Mouse (Mus musculus) neural tube, embryonic 14.5 days (tissue): Measurements from ENCODE around the gene Nelfcd. TPM values are rescaled to one million over a fixed set of nuclear protein-coding genes. Genes with fewer than 3 reads are reported as not detected.

Experiments
- ATAC-seq: fragments of 200-750 bp; cut with Nextera tagmentation; 2 replicates; pipeline ENCODE4 v1.8.0; 2017; ENCODE audit warnings: low read depth, mild to moderate bottlenecking, moderate TSS enrichment, moderate library complexity
- H3K27ac ChIP-seq: fragments of 300-500 bp; sonication (generic); 2 replicates; pipeline ENCODE4 v1.5.1; 2014; ENCODE audit warnings: low read depth, mild to moderate bottlenecking, control low read depth, low read length, moderate library complexity, mixed read lengths
- H3K27me3 ChIP-seq: fragments of 300-500 bp; sonication (generic); 2 replicates; pipeline ENCODE4 v1.6.1; 2014; ENCODE audit warnings: low read length; ENCODE audit not compliant: control insufficient read depth, insufficient read depth
- H3K36me3 ChIP-seq: fragments of 300-500 bp; sonication (generic); 2 replicates; pipeline ENCODE4 v1.6.1; 2014; ENCODE audit warnings: low read length, mixed read lengths; ENCODE audit not compliant: control insufficient read depth, insufficient read depth
- H3K4me1 ChIP-seq: fragments of 300-500 bp; sonication (generic); 2 replicates; pipeline ENCODE4 v1.6.1; 2014; ENCODE audit warnings: low read length; ENCODE audit not compliant: control insufficient read depth, insufficient read depth
- H3K4me2 ChIP-seq: fragments of 300-500 bp; sonication (generic); 2 replicates; pipeline ENCODE4 v1.6.1; 2014; ENCODE audit warnings: mild to moderate bottlenecking, low read depth, low read length, control low read depth
- H3K4me3 ChIP-seq: fragments of 300-500 bp; sonication (generic); 2 replicates; pipeline ENCODE4 v1.5.1; 2014; ENCODE audit warnings: low read depth, low read length, control low read depth, mixed read lengths
- H3K9ac ChIP-seq: fragments of 300-500 bp; sonication (generic); replicated peaks from 2 replicates; pipeline ENCODE4 v1.6.1; 2014; ENCODE audit warnings: low read depth, mild to moderate bottlenecking, control low read depth, low read length, mixed read lengths
- H3K9me3 ChIP-seq: fragments of 300-500 bp; sonication (generic); 2 replicates; pipeline ENCODE4 v1.6.1; 2016; ENCODE audit warnings: low read length; ENCODE audit not compliant: control insufficient read depth
- WGBS: fragments of 180-500 bp; shearing (Covaris S2); extraction: QIAGEN DNeasy Blood & Tissue Kit; methylation state at CpG from one replicate; pipeline ENCODE4 v1.1.7; 2014; 5-methylcytosine and 5-hydroxymethylcytosine counted together
- polyA plus RNA-seq: library from polyadenylated mRNA; unstranded; fragments of >200 nt; fragmentation: Nextera tagmentation; extraction: Ambion mirVana; gene quantifications from 2 replicates; pipeline ENCODE4 v1.2.1, GENCODE M21; 2014

The Nelfcd gene
- polyA plus RNA-seq = 105 and 116 TPM in 2 replicates

DNA sequence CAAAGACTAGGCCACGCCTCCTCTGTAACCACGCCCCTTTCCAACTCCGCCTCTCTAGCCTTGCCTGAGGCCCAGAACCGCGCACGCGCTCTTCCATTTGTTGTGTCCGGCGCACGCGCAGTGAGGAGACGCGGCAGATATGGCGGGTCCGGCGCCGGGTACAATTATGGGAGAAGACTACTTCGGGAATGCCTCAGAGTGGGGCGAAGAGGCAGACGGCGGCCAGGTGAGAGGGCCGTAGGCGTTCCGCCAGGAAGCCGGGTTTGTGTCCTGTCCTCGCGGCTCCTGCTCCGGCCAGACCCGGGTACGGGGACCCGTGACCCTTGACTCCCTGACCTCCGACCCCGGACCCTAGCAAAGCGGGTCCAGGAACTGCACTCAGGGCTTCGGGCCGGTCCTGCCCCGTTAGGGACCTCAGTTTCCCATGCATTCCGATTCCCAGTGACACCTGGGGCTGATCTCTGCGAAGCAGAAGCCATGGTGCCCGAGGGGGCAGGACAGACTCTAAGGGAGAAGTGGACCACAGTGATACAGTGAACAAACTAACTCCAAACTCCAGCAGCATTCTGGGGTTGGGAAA, at the start of gene Nelfcd:
Gene Nelfcd (plus strand): TSS at position 74 of the 580 bp plus-strand sequence.
- peak; percentile 94 for ATAC-seq
- H3K4me3 ChIP-seq = peak within 1 kb of the TSS; percentile 67
- peaks cover 7% of the 10 kb centered on the region for H3K4me1 ChIP-seq
- no peaks in the 10 kb centered on the region for H3K36me3 ChIP-seq
- peak within 1 kb of the TSS; percentile 66 for H3K9ac ChIP-seq
- H3K4me2 ChIP-seq = peak within 1 kb of the TSS; percentile 85
- under 1% methylated on average over 40 of the region's 40 CpGs for WGBS
- H3K9me3 ChIP-seq = no peaks in the 10 kb centered on the region
- no peaks in the 10 kb centered on the region for H3K27me3 ChIP-seq
- H3K27ac ChIP-seq = no peak within 1 kb of the TSS

DNA sequence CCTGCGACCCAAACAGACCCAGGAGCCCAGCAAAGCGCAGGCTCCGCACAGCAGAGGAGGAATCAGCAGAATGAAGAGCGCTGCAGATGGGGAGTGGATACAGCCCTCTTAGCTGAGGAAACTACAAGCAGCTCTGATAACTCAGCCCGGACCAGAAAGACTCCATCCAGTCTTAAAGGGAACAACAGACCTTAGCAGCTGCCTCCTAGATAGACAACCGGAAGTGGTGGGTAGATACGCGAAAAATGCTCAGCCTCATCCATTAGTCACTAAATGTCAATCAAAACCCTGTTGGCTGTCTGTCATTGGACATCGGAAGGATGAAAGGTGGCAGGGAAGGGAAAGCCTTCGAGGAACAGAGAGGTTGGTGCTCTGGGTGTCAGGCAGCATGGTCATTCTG, 49.0 kb upstream of the Nelfcd start:
- ATAC-seq = no peak
- Histone ChIP-seq H3K36me3 (no peaks in the 10 kb centered on the region), H3K27me3 (no peaks in the 10 kb centered on the region), H3K9me3 (no peaks in the 10 kb centered on the region), H3K9ac (no peak overlapping the region), H3K4me2 (no peak overlapping the region), H3K4me1 (no peaks in the 10 kb centered on the region), H3K4me3 (no peak overlapping the region), H3K27ac (no peak overlapping the region)
- 87% methylated on average over 10 of the region's 10 CpGs for WGBS

DNA sequence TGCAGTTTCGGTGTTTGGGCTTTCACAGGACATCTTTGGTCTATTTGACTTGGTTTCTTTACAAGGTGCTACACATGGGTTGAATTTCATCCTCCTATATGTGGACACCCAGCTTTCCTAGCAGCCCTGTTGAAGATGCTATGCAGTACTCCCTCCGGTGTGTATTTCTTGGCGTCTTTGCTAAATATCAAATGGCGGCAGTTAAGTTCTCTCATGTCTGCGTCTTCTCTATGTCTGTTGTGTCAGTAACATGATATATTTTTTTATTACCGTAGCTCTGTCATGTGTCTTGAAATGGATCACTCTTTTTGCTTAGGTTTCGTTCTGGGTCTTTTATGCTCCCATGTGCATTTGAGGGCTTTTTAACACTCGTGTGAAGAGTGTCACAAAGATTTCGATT, 34.6 kb upstream of the Nelfcd start:
- ATAC-seq = no peak
- no peak overlapping the region for H3K27ac ChIP-seq
- no peak overlapping the region for H3K4me2 ChIP-seq
- no peaks in the 10 kb centered on the region for H3K4me1 ChIP-seq
- H3K9ac ChIP-seq = no peak overlapping the region
- H3K27me3 ChIP-seq = no peaks in the 10 kb centered on the region
- no peaks in the 10 kb centered on the region for H3K36me3 ChIP-seq
- H3K9me3 ChIP-seq = no peaks in the 10 kb centered on the region
- no peak overlapping the region for H3K4me3 ChIP-seq
- 91% methylated on average over 9 of the region's 9 CpGs for WGBS

DNA sequence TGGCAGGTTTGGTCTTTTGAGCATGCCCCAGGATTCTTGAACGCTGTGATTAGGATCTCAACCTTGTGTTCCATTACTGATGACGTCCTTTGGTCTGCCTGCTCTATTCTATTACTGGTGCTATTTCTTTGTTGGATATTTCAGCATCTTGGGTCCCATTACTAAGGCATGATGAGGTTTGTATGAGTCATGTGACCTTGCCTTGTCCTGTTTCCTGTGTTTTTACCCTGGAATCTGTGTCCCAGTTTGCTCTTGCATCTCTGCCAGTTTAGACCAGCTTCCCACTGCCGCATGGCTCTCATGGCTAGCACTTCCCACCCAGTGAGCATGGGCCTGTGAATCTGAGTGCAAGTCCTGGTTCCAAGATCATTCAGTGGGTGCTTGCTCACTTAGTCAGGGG, 23.7 kb upstream of the Nelfcd start:
- ATAC-seq = no peak
- Histone ChIP-seq H3K27me3 (no peaks in the 10 kb centered on the region), H3K9ac (no peak overlapping the region), H3K36me3 (no peaks in the 10 kb centered on the region), H3K27ac (no peak overlapping the region), H3K9me3 (peaks cover 4% of the 10 kb centered on the region; the same call in 1 of the 2 replicates), H3K4me2 (no peak overlapping the region), H3K4me1 (no peaks in the 10 kb centered on the region), H3K4me3 (no peak overlapping the region)
- WGBS = 95% methylated on average over 3 of the region's 3 CpGs

DNA sequence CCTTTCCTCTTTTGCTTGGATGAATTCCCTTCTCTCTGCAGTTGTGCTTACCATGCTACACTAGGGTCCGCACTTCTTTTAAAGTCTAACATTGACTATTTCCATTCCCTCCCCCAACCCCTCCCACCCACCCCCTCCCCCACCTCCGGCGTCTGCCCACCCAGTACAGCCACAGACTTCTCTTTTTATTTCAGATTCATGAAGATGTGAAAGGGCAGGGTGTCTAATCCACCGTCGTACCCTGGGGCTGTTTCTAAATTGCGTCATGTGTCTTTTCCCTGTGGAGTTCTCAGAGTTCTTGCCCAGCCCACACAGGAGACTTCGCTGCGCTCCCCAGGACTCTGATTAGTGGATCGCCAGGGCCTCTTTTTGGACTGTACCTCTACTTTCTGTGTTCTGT, 23.1 kb upstream of the Nelfcd start:
- no peak overlapping the region for H3K4me2 ChIP-seq
- no peak overlapping the region for H3K27ac ChIP-seq
- peaks cover 4% of the 10 kb centered on the region; the same call in 1 of the 2 replicates for H3K9me3 ChIP-seq
- no peaks in the 10 kb centered on the region for H3K27me3 ChIP-seq
- H3K36me3 ChIP-seq = no peaks in the 10 kb centered on the region
- H3K9ac ChIP-seq = no peak overlapping the region
- H3K4me3 ChIP-seq = no peak overlapping the region
- no peak for ATAC-seq
- 58% methylated on average over 9 of the region's 9 CpGs for WGBS
- no peaks in the 10 kb centered on the region for H3K4me1 ChIP-seq

DNA sequence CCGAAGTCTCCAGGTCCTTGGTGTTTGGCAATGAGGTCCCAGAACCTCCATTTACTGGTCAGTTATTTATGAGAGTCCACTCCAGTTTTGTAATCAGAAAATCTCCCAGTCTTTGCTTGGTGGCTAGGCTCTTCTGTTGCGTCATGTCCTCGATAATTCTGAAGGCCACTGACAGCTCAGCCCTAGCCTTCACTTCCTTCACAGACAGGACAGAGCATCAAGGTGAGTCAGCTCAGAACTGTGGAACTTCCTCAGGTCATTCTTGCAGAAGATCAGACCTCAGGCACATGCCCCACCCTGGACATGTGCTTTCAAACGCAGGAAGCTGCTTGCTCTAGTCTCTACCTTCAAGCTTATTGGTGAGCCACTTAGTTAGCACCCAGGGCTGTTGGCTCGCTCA, 22.2 kb upstream of the Nelfcd start:
- no peak for ATAC-seq
- Histone ChIP-seq H3K4me1 (no peaks in the 10 kb centered on the region), H3K9ac (no peak overlapping the region), H3K27ac (no peak overlapping the region), H3K9me3 (peaks cover 4% of the 10 kb centered on the region; the same call in 1 of the 2 replicates), H3K4me2 (no peak overlapping the region), H3K36me3 (no peaks in the 10 kb centered on the region), H3K27me3 (no peaks in the 10 kb centered on the region), H3K4me3 (no peak overlapping the region)
- WGBS = 87% methylated on average over 5 of the region's 5 CpGs

DNA sequence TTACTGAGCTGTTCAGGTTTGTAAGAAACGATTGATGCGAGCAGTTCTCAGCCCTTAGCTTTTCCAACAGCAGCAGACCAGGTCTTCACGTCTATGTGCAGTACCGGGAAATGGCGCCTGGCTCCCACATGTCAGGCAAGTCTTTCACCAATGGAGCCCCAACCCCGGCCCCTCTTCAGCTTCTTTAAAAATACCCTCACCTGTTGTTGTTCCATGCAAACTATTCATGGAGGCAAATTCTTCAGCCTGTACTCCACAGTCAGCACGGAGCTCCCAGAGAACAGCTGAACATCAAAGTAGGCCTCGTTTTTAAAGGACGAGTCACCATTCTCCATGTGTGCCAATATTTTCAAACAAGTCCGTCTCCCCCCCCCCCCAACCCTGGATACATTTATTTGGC, 19.0 kb upstream of the Nelfcd start:
- Histone ChIP-seq H3K4me1 (no peaks in the 10 kb centered on the region), H3K9ac (no peak overlapping the region), H3K9me3 (no peaks in the 10 kb centered on the region), H3K27ac (no peak overlapping the region), H3K27me3 (no peaks in the 10 kb centered on the region), H3K36me3 (no peaks in the 10 kb centered on the region), H3K4me3 (no peak overlapping the region), H3K4me2 (no peak overlapping the region)
- WGBS = 91% methylated on average over 10 of the region's 10 CpGs
- ATAC-seq = no peak

DNA sequence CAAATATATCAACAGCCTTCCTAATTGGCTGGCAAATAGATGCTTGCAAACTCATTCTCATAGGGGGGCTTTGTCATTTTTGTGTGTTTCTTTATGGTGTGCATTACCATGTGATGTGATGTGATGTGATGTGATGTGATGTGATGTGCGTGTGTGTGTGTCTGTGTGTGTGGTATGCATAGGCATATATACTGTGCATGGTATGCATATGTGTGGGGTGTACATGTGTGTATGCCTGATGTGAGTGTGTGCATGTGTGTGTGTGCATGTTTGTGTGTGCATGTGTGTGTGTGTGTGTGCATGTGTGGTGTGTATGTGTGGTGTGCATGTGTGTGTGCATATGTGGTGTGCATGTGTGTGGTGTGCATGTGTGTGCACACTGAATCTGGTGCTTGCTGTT, 18.5 kb upstream of the Nelfcd start:
- no peaks in the 10 kb centered on the region for H3K9me3 ChIP-seq
- 95% methylated on average over 1 of the region's 1 CpGs for WGBS
- H3K27me3 ChIP-seq = no peaks in the 10 kb centered on the region
- ATAC-seq = no peak
- no peak overlapping the region for H3K27ac ChIP-seq
- H3K9ac ChIP-seq = no peak overlapping the region
- H3K36me3 ChIP-seq = no peaks in the 10 kb centered on the region
- H3K4me2 ChIP-seq = no peak overlapping the region
- no peak overlapping the region for H3K4me3 ChIP-seq
- no peaks in the 10 kb centered on the region for H3K4me1 ChIP-seq

DNA sequence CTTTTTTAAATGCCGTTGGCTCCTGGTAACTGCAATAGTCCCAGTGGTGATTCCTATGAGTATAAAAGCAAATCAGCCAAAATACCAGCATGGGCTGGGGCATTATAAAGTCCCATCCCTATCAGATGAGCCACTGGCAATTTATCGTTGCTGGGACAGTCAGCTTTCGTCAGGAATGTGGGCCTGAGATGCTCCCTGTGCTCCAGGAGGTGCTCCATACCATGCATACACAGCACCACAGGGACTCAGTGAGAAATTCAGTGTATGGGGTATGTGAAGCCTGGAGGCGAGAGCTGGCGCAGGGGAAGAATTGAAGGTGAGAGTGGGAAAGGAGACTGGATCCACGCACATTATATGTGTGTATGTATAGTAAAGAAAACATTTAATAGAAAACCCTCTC, 17.7 kb upstream of the Nelfcd start:
- no peaks in the 10 kb centered on the region for H3K4me1 ChIP-seq
- no peak overlapping the region for H3K27ac ChIP-seq
- H3K4me3 ChIP-seq = no peak overlapping the region
- no peak for ATAC-seq
- no peaks in the 10 kb centered on the region for H3K27me3 ChIP-seq
- no peaks in the 10 kb centered on the region for H3K36me3 ChIP-seq
- 88% methylated on average over 6 of the region's 6 CpGs for WGBS
- no peak overlapping the region for H3K9ac ChIP-seq
- no peaks in the 10 kb centered on the region for H3K9me3 ChIP-seq
- no peak overlapping the region for H3K4me2 ChIP-seq
